Mouse (Mus musculus) T-helper 17 cell (primary cell): Measurements from ENCODE around the gene Pkd2.

Source experiments
- in situ Hi-C, 2 experiments: fragments of 300-600 bp; cut with MboI, MseI; formaldehyde crosslinking; loops; 1 replicate in 1 of 2; 2 replicates in 1 of 2; pipeline ENCODE4 v1.15.1; 2025; ENCODE audit warnings: high pct_unique_total_duplicates in 2 of 2

The Pkd2 gene

GRCm38 (mm10) chr5:104465279-104465678 lies 6.0 kb downstream of the Pkd2 start:
- in situ Hi-C loops: no loop called here

- in situ Hi-C loops: no loop called here
Measured at GRCm38 (mm10) chr5:104465731-104466130, 6.5 kb downstream of the Pkd2 start.

GRCm38 (mm10) chr5:104466816-104467215 lies 7.6 kb downstream of the Pkd2 start:
- in situ Hi-C loops: no loop called here

- in situ Hi-C loops: no loop called here
Measured at GRCm38 (mm10) chr5:104468586-104468985, 9.3 kb downstream of the Pkd2 start.

- in situ Hi-C loops: no loop called here
Measured at GRCm38 (mm10) chr5:104470981-104471391, 11.7 kb downstream of the Pkd2 start.

GRCm38 (mm10) chr5:104472371-104472770 lies 13.1 kb downstream of the Pkd2 start:
- in situ Hi-C loops: no loop called here

- in situ Hi-C loops: no loop called here
Measured at GRCm38 (mm10) chr5:104480367-104480766, 21.1 kb downstream of the Pkd2 start.

- in situ Hi-C loops: no loop called here
Measured at GRCm38 (mm10) chr5:104482856-104483255, 23.6 kb downstream of the Pkd2 start.

- in situ Hi-C loops: loop anchor here in 1 of 2 experiments (10.0 kb wide), 1 partner anchor 717 kb away; no protein-coding TSS in a partner anchor
Measured at GRCm38 (mm10) chr5:104491561-104491960, 32.3 kb downstream of the Pkd2 start.

- in situ Hi-C loops: no loop called here
Measured at GRCm38 (mm10) chr5:104504883-104505282, 45.6 kb downstream of the Pkd2 start.

GRCm38 (mm10) chr5:104507829-104508194 lies 48.6 kb downstream of the Pkd2 start:
- in situ Hi-C loops: no loop called here

- in situ Hi-C loops: no loop called here
Measured at GRCm38 (mm10) chr5:104508195-104508891, 49.1 kb downstream of the Pkd2 start, which contains the start of gene BC005561. BC005561 (plus strand) TSS chr5:104508352.

- in situ Hi-C loops: no loop called here
Measured at GRCm38 (mm10) chr5:104511211-104511610, 52.0 kb downstream of the Pkd2 start.

GRCm38 (mm10) chr5:104538612-104539011 lies 79.4 kb downstream of the Pkd2 start:
- in situ Hi-C loops: no loop called here

GRCm38 (mm10) chr5:104539331-104539730 lies 80.1 kb downstream of the Pkd2 start:
- in situ Hi-C loops: no loop called here
